Mouse (Mus musculus) intestine, embryonic 15.5 days (tissue): ENCODE data around the gene Kat6b. TPM values are rescaled to one million over a fixed set of nuclear protein-coding genes. Genes with fewer than 3 reads are reported as not detected.
A peak's percentile ranks its signal among the peaks of the same experiment; 100 is the strongest.
"Not testable (repeated sequence)": the region's sequence is repeated elsewhere in the genome, so short reads cannot be mapped to it uniquely, and the experiment has no call there.

ENCODE experiments used
- ATAC-seq: fragments of 200-750 bp; cut with Nextera tagmentation; 2 replicates; pipeline ENCODE4 v1.8.0; 2017; ENCODE audit warnings: moderate TSS enrichment, moderate library complexity
- H3K27ac ChIP-seq: fragments of 300-500 bp; sonication (generic); 2 replicates; pipeline ENCODE4 v1.5.1; 2015; ENCODE audit warnings: mild to moderate bottlenecking, inconsistent platforms
- H3K27me3 ChIP-seq: fragments of 300-500 bp; sonication (generic); replicated peaks from 2 replicates; pipeline ENCODE4 v1.6.1; 2015; ENCODE audit warnings: inconsistent platforms
- H3K36me3 ChIP-seq: fragments of 300-500 bp; sonication (generic); 2 replicates; pipeline ENCODE4 v1.6.1; 2015; ENCODE audit warnings: inconsistent platforms
- H3K4me1 ChIP-seq: fragments of 300-500 bp; sonication (generic); replicated peaks from 2 replicates; pipeline ENCODE4 v1.6.1; 2015; ENCODE audit warnings: inconsistent platforms
- H3K4me2 ChIP-seq: fragments of 300-500 bp; sonication (generic); replicated peaks from 2 replicates; pipeline ENCODE4 v1.6.1; 2015; ENCODE audit warnings: mild to moderate bottlenecking, inconsistent platforms
- H3K4me3 ChIP-seq: fragments of 300-500 bp; sonication (generic); replicated peaks from 2 replicates; pipeline ENCODE4 v1.5.1; 2015; ENCODE audit warnings: inconsistent platforms
- H3K9ac ChIP-seq: fragments of 300-500 bp; sonication (generic); 2 replicates; pipeline ENCODE4 v1.6.1; 2015; ENCODE audit warnings: inconsistent platforms
- H3K9me3 ChIP-seq: fragments of 300-500 bp; sonication (generic); 2 replicates; pipeline ENCODE4 v1.6.1; 2016; ENCODE audit warnings: inconsistent platforms
- WGBS: fragments of 180-500 bp; shearing (Covaris S2); methylation state at CpG from one replicate; pipeline ENCODE4 v1.1.7; 2015; 5-methylcytosine and 5-hydroxymethylcytosine counted together
- polyA plus RNA-seq: library from polyadenylated mRNA; unstranded; fragments of >200 nt; fragmentation: Nextera tagmentation; extraction: Ambion mirVana; gene quantifications from 2 replicates; pipeline ENCODE4 v1.2.1, GENCODE M21; 2015

Gene Kat6b
- polyA plus RNA-seq, 1 experiment from 2014 or later = 10.6 TPM

GRCm38 (mm10) chr14:21487135-21487534, 5.9 kb downstream of the Kat6b start:
- H3K4me3 ChIP-seq, H3K36me3 ChIP-seq, H3K9ac ChIP-seq, ATAC-seq, H3K27me3 ChIP-seq, H3K9me3 ChIP-seq, H3K27ac ChIP-seq, H3K4me1 ChIP-seq, H3K4me2 ChIP-seq: not testable (repeated sequence)
- WGBS = 91% methylated on average over 2 of the region's 2 CpGs

GRCm38 (mm10) chr14:21488426-21489115, 7.3 kb downstream of the Kat6b start:
- H3K27me3 ChIP-seq, H3K36me3 ChIP-seq, H3K9me3 ChIP-seq, H3K27ac ChIP-seq, H3K9ac ChIP-seq, H3K4me1 ChIP-seq, ATAC-seq, H3K4me3 ChIP-seq, H3K4me2 ChIP-seq: not testable (repeated sequence)
- WGBS = 80% methylated on average over 8 of the region's 9 CpGs

- no peak overlapping the region for H3K27ac ChIP-seq
- no peak overlapping the region for H3K9ac ChIP-seq
- H3K36me3 ChIP-seq = no peaks in the 10 kb centered on the region
- no peaks in the 10 kb centered on the region for H3K27me3 ChIP-seq
- H3K4me3 ChIP-seq = no peak overlapping the region
- no peak for ATAC-seq
- H3K4me2 ChIP-seq = no peak overlapping the region
- no peaks in the 10 kb centered on the region for H3K9me3 ChIP-seq
- H3K4me1 ChIP-seq = no peaks in the 10 kb centered on the region
- 92% methylated on average over 3 of the region's 3 CpGs for WGBS
These were observed 7.9 kb downstream of the Kat6b start for GRCm38 (mm10) chr14:21489116-21489485.

- Histone ChIP-seq H3K4me3 (no peak overlapping the region), H3K27me3 (no peaks in the 10 kb centered on the region), H3K4me1 (no peaks in the 10 kb centered on the region), H3K9me3 (no peaks in the 10 kb centered on the region), H3K36me3 (no peaks in the 10 kb centered on the region), H3K9ac (no peak overlapping the region), H3K27ac (no peak overlapping the region), H3K4me2 (no peak overlapping the region)
- ATAC-seq = no peak
- WGBS = 55% methylated on average over 4 of the region's 4 CpGs
These were observed 8.9 kb downstream of the Kat6b start for GRCm38 (mm10) chr14:21490141-21490540.

- Histone ChIP-seq H3K36me3 (no peaks in the 10 kb centered on the region), H3K4me3 (peak overlapping the region; percentile 87), H3K4me2 (peak overlapping the region; percentile 93), H3K9me3 (no peaks in the 10 kb centered on the region), H3K27ac (peak overlapping the region; percentile 97), H3K27me3 (no peaks in the 10 kb centered on the region), H3K9ac (peak overlapping the region; percentile 90), H3K4me1 (peaks cover 26% of the 10 kb centered on the region)
- ATAC-seq = no peak
- WGBS = 7% methylated on average over 7 of the region's 7 CpGs
These were observed 17.2 kb downstream of the Kat6b start for GRCm38 (mm10) chr14:21498361-21498996.

- Histone ChIP-seq H3K4me3 (peak overlapping the region; percentile 87), H3K36me3 (no peaks in the 10 kb centered on the region), H3K9me3 (no peaks in the 10 kb centered on the region), H3K4me1 (peaks cover 28% of the 10 kb centered on the region), H3K9ac (peak overlapping the region; percentile 90), H3K4me2 (peak overlapping the region; percentile 93), H3K27me3 (no peaks in the 10 kb centered on the region), H3K27ac (peak overlapping the region; percentile 97)
- ATAC-seq = no peak
- WGBS = under 1% methylated on average over 33 of the region's 33 CpGs
These were observed 17.9 kb downstream of the Kat6b start for GRCm38 (mm10) chr14:21499011-21499581.

- ATAC-seq = peak; percentile 16
- peak overlapping the region; percentile 97 for H3K27ac ChIP-seq
These were observed 18.5 kb downstream of the Kat6b start for GRCm38 (mm10) chr14:21499631-21500153.

GRCm38 (mm10) chr14:21500154-21501047, 19.2 kb downstream of the Kat6b start:
- Histone ChIP-seq H3K9me3 (no peaks in the 10 kb centered on the region), H3K36me3 (no peaks in the 10 kb centered on the region), H3K4me3 (peak overlapping the region; percentile 91), H3K9ac (peak overlapping the region; percentile 90), H3K4me1 (peaks cover 28% of the 10 kb centered on the region), H3K27me3 (no peaks in the 10 kb centered on the region), H3K4me2 (peak overlapping the region; percentile 93), H3K27ac (peak overlapping the region; percentile 99)
- peak; percentile 96 for ATAC-seq
- WGBS = under 1% methylated on average over 74 of the region's 75 CpGs

More at GRCm38 (mm10) chr14:21499631-21500153, 18.5 kb downstream of the Kat6b start:
- Histone ChIP-seq H3K36me3 (no peaks in the 10 kb centered on the region), H3K4me3 (peak overlapping the region; percentile 87), H3K27me3 (no peaks in the 10 kb centered on the region), H3K4me2 (peak overlapping the region; percentile 93), H3K4me1 (peaks cover 28% of the 10 kb centered on the region), H3K9me3 (no peaks in the 10 kb centered on the region), H3K9ac (peak overlapping the region; percentile 90)
- WGBS = under 1% methylated on average over 56 of the region's 57 CpGs

GRCm38 (mm10) chr14:21501048-21501657, 19.9 kb downstream of the Kat6b start:
- peak overlapping the region; percentile 84 for H3K9ac ChIP-seq
- peak overlapping the region; percentile 61 for H3K4me2 ChIP-seq
- H3K27ac ChIP-seq = peak overlapping the region; percentile 99
- no peaks in the 10 kb centered on the region for H3K27me3 ChIP-seq
- ATAC-seq = peak; percentile 60
- H3K4me1 ChIP-seq = peaks cover 28% of the 10 kb centered on the region
- no peaks in the 10 kb centered on the region for H3K36me3 ChIP-seq
- WGBS = under 1% methylated on average over 38 of the region's 38 CpGs
- H3K4me3 ChIP-seq = peak overlapping the region; percentile 91
- no peaks in the 10 kb centered on the region for H3K9me3 ChIP-seq

- H3K4me1 ChIP-seq = peaks cover 26% of the 10 kb centered on the region
- H3K9ac ChIP-seq = no peak overlapping the region
- no peak overlapping the region for H3K27ac ChIP-seq
- no peaks in the 10 kb centered on the region for H3K36me3 ChIP-seq
- ATAC-seq = no peak
- no peak overlapping the region for H3K4me3 ChIP-seq
- WGBS = 30% methylated on average over 4 of the region's 4 CpGs
- H3K9me3 ChIP-seq = no peaks in the 10 kb centered on the region
- no peaks in the 10 kb centered on the region for H3K27me3 ChIP-seq
- H3K4me2 ChIP-seq = no peak overlapping the region
These were observed 23.8 kb downstream of the Kat6b start for GRCm38 (mm10) chr14:21505036-21505435.

GRCm38 (mm10) chr14:21507046-21507445, 25.8 kb downstream of the Kat6b start:
- WGBS = 77% methylated on average over 5 of the region's 5 CpGs
- Histone ChIP-seq H3K4me1 (peaks cover 16% of the 10 kb centered on the region), H3K9ac (no peak overlapping the region), H3K4me2 (no peak overlapping the region), H3K27ac (no peak overlapping the region), H3K36me3 (no peaks in the 10 kb centered on the region), H3K9me3 (no peaks in the 10 kb centered on the region), H3K4me3 (no peak overlapping the region), H3K27me3 (no peaks in the 10 kb centered on the region)
- no peak for ATAC-seq
